Mouse (Mus musculus): ENCODE measurements at regions not wholly inside any gene's neighbourhood (a gene's known extent, or its start where the extent isn't known, plus 50 kb on each side); places are given as distances from the start of the nearest gene placed in this dataset.

DNA sequence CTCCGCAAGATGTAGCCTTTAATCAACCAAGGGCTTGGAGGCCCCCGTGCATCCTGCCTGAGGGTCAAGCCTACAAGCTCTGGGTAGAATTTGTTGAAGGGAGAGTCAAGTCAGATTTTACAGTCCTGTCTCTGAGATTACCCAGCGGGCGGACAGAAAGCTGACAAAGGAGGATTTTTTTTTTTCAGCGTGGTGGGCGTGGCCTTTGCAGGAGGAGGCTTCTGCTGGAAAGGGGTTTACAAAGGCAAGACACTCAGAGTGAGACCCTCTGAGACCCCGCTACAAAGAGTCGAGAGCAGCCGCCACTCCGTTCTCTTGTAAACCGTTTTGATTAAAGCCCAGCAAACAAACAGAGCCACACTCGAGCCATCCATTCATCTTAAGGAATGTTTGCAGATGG, 92.1 kb upstream of the Dynlrb2 start:
- H3K9ac ChIP-seq (replicated peaks; ENCODE audit: low read length), result no peak overlapping the region
- no peaks in the 10 kb centered on the region for H3K27me3 ChIP-seq (ENCODE audit: control insufficient read depth, insufficient read depth, low read length)
- ATAC-seq (ENCODE audit: low FRiP score, low TSS enrichment) (no peak), DNase-seq (peak; percentile 65)
- H3K27ac ChIP-seq (replicated peaks; ENCODE audit: low read depth, low read length), result no peak overlapping the region
- peaks cover 9% of the 10 kb centered on the region for H3K4me1 ChIP-seq (ENCODE audit: control insufficient read depth, insufficient read depth, low read length)
- H3K9me3 ChIP-seq (ENCODE audit: control insufficient read depth, low read length), result no peaks in the 10 kb centered on the region
- WGBS, result 6% methylated on average over 12 of the region's 12 CpGs
- H3K4me3 ChIP-seq (replicated peaks; ENCODE audit: low read depth, low read length), result no peak overlapping the region
- H3K36me3 ChIP-seq (ENCODE audit: control insufficient read depth, insufficient read depth, low read length), result no peaks in the 10 kb centered on the region
- peak overlapping the region; percentile 44 for H3K4me2 ChIP-seq (ENCODE audit: low read length)

DNA sequence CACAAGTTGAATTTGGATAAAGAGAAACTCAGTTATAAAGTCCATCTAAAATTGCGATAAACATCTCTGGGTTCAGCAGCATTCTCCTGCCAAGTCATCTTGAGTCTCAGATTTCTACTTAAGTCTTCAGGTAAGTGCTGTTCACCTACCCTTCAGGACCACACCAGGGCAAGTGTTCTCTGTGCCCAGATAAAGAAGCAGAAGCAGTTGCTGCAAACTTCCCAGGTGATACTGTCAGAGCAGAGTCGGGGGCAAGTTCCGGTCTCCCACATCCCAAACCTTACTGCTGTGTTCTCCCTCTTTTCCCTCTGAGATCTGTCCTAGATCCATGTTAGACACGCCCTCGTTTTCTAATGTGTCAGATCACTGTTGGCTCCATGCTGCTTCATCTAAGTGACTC, 94.7 kb upstream of the Dynlrb2 start:
- H3K4me2 ChIP-seq (ENCODE audit: low read length), result no peak overlapping the region
- H3K4me3 ChIP-seq (replicated peaks; ENCODE audit: low read depth, low read length), result no peak overlapping the region
- no peak for ATAC-seq (ENCODE audit: low FRiP score, low TSS enrichment)
- H3K9ac ChIP-seq (replicated peaks; ENCODE audit: low read length), result no peak overlapping the region
- no peaks in the 10 kb centered on the region for H3K36me3 ChIP-seq (ENCODE audit: control insufficient read depth, insufficient read depth, low read length)
- DNase-seq, result no peak
- H3K4me1 ChIP-seq (ENCODE audit: control insufficient read depth, insufficient read depth, low read length), result peaks cover 9% of the 10 kb centered on the region
- WGBS, result 82% methylated on average over 5 of the region's 5 CpGs
- H3K27me3 ChIP-seq (ENCODE audit: control insufficient read depth, insufficient read depth, low read length), result no peaks in the 10 kb centered on the region
- no peak overlapping the region for H3K27ac ChIP-seq (replicated peaks; ENCODE audit: low read depth, low read length)
- H3K9me3 ChIP-seq (ENCODE audit: control insufficient read depth, low read length), result no peaks in the 10 kb centered on the region

DNA sequence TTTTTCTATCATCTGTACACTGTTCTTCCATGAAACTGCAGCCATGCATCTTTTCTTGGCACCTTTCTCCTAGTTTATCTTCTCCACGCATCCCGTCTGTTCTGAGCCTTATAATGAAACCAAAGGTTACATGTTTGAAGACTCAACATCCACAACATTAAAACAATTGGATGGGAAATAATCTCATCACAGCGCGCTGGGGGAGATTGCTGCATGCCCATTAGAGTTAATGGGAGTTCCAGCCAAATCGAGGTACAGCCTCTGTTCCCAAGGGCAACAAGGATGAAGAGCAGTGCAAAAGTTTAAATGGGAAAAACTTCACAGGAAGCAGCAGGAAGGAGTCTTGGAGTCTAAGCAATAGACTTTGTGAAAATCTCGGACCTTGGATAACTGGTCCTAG, 95.8 kb upstream of the Dynlrb2 start:
- H3K9me3 ChIP-seq (ENCODE audit: control insufficient read depth, low read length), result no peaks in the 10 kb centered on the region
- H3K36me3 ChIP-seq (ENCODE audit: control insufficient read depth, insufficient read depth, low read length), result no peaks in the 10 kb centered on the region
- no peak overlapping the region for H3K27ac ChIP-seq (replicated peaks; ENCODE audit: low read depth, low read length)
- H3K4me1 ChIP-seq (ENCODE audit: control insufficient read depth, insufficient read depth, low read length), result peaks cover 9% of the 10 kb centered on the region
- no peak overlapping the region for H3K9ac ChIP-seq (replicated peaks; ENCODE audit: low read length)
- H3K4me3 ChIP-seq (replicated peaks; ENCODE audit: low read depth, low read length), result no peak overlapping the region
- DNase-seq, result no peak
- WGBS, result 90% methylated on average over 6 of the region's 6 CpGs
- H3K27me3 ChIP-seq (ENCODE audit: control insufficient read depth, insufficient read depth, low read length), result no peaks in the 10 kb centered on the region
- no peak for ATAC-seq (ENCODE audit: low FRiP score, low TSS enrichment)
- H3K4me2 ChIP-seq (ENCODE audit: low read length), result no peak overlapping the region

DNA sequence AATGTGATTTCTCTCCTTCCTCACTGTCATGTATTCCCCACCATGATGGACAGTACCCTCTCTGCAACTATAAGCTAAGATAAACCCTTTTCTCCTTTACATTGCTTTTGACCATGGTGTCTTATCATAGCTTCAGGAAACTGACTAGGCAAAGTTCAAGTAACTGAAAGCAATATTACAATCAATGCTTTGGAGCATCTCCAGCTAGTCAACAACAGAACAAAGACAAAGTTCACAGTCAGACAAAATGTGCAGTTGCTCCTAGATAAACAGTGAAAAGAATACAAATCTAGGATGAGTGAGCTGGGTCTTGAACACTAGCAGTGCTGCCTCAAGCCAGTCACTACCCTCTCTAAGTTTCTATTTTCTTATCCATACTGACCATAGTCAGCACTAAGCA, 100.2 kb upstream of the Dynlrb2 start:
- Histone ChIP-seq H3K27ac (replicated peaks; ENCODE audit: low read depth, low read length) (no peak overlapping the region), H3K4me3 (replicated peaks; ENCODE audit: low read depth, low read length) (no peak overlapping the region), H3K4me1 (ENCODE audit: control insufficient read depth, insufficient read depth, low read length) (no peaks in the 10 kb centered on the region), H3K27me3 (ENCODE audit: control insufficient read depth, insufficient read depth, low read length) (no peaks in the 10 kb centered on the region), H3K36me3 (ENCODE audit: control insufficient read depth, insufficient read depth, low read length) (no peaks in the 10 kb centered on the region), H3K9me3 (ENCODE audit: control insufficient read depth, low read length) (no peaks in the 10 kb centered on the region), H3K9ac (replicated peaks; ENCODE audit: low read length) (no peak overlapping the region), H3K4me2 (ENCODE audit: low read length) (no peak overlapping the region)
- no peak for ATAC-seq (ENCODE audit: low FRiP score, low TSS enrichment)
- DNase-seq, result no peak

DNA sequence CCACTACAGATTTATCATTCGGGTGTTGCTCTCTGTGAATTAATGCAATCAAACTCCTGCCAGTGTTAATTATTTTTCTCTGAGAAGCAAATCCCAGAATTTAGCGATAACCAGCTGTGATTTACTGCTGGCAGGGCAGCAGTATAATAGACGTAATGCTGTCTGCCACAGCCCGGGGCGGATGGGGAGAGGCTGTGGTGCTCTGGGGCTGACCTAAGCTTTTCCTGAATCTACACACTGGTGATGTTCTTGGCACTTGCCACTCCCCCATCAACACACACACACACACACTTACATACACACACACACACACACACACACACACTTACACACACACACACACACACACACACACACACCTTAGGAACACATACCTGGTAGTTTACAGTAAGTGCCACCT, 101.4 kb upstream of the Dynlrb2 start:
- Histone ChIP-seq H3K27me3 (ENCODE audit: control insufficient read depth, insufficient read depth, low read length) (no peaks in the 10 kb centered on the region), H3K9me3 (ENCODE audit: control insufficient read depth, low read length) (no peaks in the 10 kb centered on the region), H3K4me1 (ENCODE audit: control insufficient read depth, insufficient read depth, low read length) (no peaks in the 10 kb centered on the region), H3K4me2 (ENCODE audit: low read length) (no peak overlapping the region), H3K4me3 (replicated peaks; ENCODE audit: low read depth, low read length) (no peak overlapping the region), H3K27ac (replicated peaks; ENCODE audit: low read depth, low read length) (no peak overlapping the region), H3K9ac (replicated peaks; ENCODE audit: low read length) (no peak overlapping the region), H3K36me3 (ENCODE audit: control insufficient read depth, insufficient read depth, low read length) (no peaks in the 10 kb centered on the region)
- no peak for DNase-seq
- WGBS, result 67% methylated on average over 5 of the region's 5 CpGs
- no peak for ATAC-seq (ENCODE audit: low FRiP score, low TSS enrichment)

DNA sequence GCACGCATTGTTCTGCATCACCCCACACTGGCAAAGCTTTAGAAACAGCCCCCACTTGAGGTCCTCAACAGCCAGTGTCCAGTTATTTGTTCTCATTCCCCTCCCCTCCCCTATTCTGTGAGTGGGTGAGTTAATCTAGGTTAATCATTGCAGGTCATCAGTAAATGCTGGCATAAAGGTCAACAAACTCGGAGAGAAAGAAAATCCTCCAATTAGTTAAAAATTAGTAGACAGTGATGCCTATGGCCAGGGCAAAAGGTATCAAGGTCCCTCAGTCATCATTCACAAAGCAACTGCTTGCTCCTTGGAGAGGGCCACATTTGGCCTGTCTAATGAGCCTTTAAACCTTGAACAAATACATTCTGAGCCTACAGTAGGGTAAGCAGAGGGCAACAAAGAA, 105.3 kb upstream of the Dynlrb2 start:
- H3K4me2 ChIP-seq (ENCODE audit: low read length), result no peak overlapping the region
- no peaks in the 10 kb centered on the region for H3K9me3 ChIP-seq (ENCODE audit: control insufficient read depth, low read length)
- H3K27me3 ChIP-seq (ENCODE audit: control insufficient read depth, insufficient read depth, low read length), result no peaks in the 10 kb centered on the region
- H3K9ac ChIP-seq (replicated peaks; ENCODE audit: low read length), result no peak overlapping the region
- WGBS, result 79% methylated on average over 2 of the region's 2 CpGs
- no peak for ATAC-seq (ENCODE audit: low FRiP score, low TSS enrichment)
- no peaks in the 10 kb centered on the region for H3K4me1 ChIP-seq (ENCODE audit: control insufficient read depth, insufficient read depth, low read length)
- no peak overlapping the region for H3K27ac ChIP-seq (replicated peaks; ENCODE audit: low read depth, low read length)
- no peaks in the 10 kb centered on the region for H3K36me3 ChIP-seq (ENCODE audit: control insufficient read depth, insufficient read depth, low read length)
- no peak overlapping the region for H3K4me3 ChIP-seq (replicated peaks; ENCODE audit: low read depth, low read length)
- DNase-seq, result no peak

DNA sequence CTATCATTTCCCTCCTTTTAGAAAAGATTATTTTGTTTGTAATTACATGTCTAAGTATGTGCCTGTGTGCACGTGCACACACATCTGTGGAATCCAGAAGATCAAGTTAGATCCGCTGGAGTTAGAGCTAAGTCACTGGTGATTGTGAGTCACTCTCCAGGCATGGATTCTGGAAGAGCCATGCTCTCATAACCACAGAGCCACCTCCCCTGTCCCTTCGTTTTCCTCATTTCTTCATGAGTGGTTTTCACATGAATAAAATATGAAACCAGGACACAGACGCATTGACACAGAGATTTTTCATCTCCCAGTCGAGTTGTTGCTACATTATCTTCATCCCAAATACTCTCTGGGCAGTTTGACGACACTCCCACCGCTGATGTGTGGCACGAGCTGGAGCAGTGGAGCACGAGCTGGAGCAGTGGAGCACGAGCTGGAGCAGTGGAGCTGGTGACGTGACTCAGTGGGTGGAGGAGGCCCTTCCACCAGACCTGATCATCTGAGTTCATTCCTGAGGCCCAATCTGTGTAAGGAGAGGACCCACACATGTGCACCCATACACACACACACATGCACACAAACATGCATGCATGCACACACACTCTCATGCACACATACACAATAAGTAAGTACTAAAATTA, 106.1 kb upstream of the Dynlrb2 start:
- H3K9me3 ChIP-seq (ENCODE audit: control insufficient read depth, low read length), result no peaks in the 10 kb centered on the region
- H3K4me3 ChIP-seq (replicated peaks; ENCODE audit: low read depth, low read length), result no peak overlapping the region
- no peaks in the 10 kb centered on the region for H3K4me1 ChIP-seq (ENCODE audit: control insufficient read depth, insufficient read depth, low read length)
- no peaks in the 10 kb centered on the region for H3K36me3 ChIP-seq (ENCODE audit: control insufficient read depth, insufficient read depth, low read length)
- 69% methylated on average over 11 of the region's 11 CpGs for WGBS
- H3K27ac ChIP-seq (replicated peaks; ENCODE audit: low read depth, low read length), result no peak overlapping the region
- H3K4me2 ChIP-seq (ENCODE audit: low read length), result no peak overlapping the region
- no peak overlapping the region for H3K9ac ChIP-seq (replicated peaks; ENCODE audit: low read length)
- H3K27me3 ChIP-seq (ENCODE audit: control insufficient read depth, insufficient read depth, low read length), result no peaks in the 10 kb centered on the region
- DNase-seq (no peak), ATAC-seq (ENCODE audit: low FRiP score, low TSS enrichment) (no peak)

DNA sequence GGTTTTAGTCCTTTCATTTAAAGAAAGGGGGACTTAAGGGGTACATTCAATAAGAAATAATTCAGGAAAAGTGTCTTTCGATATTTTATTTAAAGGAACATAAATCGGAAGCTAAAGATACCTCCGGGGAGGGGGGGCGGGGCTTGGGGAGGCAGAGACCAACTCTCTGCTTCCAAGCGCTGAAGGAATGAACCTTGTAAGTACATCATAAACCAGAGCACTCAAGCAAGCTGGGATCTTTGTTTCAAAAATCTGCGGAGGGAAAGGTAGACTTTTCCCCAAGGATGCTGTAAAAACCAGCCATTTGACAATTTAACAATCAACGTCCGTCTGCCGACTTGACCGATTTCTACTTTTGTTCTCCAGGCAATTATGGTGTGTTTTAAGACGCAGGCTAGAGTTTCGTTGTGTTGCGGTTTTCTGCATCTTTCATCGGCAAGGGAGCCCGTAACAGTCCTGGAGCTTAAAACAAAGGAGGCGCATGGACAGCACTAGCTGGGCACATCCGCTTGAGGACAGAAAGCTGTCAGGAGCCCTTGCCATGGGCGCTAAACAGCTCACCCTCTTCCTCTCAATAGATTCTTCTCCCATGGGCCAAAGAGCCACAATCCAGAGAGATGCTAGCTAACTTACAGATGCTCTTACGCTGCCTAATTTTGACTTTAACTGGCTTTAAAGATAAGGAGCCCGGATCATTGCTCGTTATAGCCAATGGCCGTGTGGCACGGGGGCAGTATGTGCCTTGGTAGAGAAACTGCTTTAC, 119.4 kb upstream of the Dynlrb2 start:
- H3K36me3 ChIP-seq (ENCODE audit: control insufficient read depth, insufficient read depth, low read length), result no peaks in the 10 kb centered on the region
- DNase-seq (no peak), ATAC-seq (ENCODE audit: low FRiP score, low TSS enrichment) (no peak)
- H3K27me3 ChIP-seq (ENCODE audit: control insufficient read depth, insufficient read depth, low read length), result no peaks in the 10 kb centered on the region
- H3K9ac ChIP-seq (replicated peaks; ENCODE audit: low read length), result no peak overlapping the region
- no peaks in the 10 kb centered on the region for H3K4me1 ChIP-seq (ENCODE audit: control insufficient read depth, insufficient read depth, low read length)
- no peak overlapping the region for H3K4me3 ChIP-seq (replicated peaks; ENCODE audit: low read depth, low read length)
- H3K9me3 ChIP-seq (ENCODE audit: control insufficient read depth, low read length), result peaks cover 5% of the 10 kb centered on the region; the same call in 1 of the 2 replicates
- H3K4me2 ChIP-seq (ENCODE audit: low read length), result no peak overlapping the region
- WGBS, result 89% methylated on average over 23 of the region's 23 CpGs
- no peak overlapping the region for H3K27ac ChIP-seq (replicated peaks; ENCODE audit: low read depth, low read length)

DNA sequence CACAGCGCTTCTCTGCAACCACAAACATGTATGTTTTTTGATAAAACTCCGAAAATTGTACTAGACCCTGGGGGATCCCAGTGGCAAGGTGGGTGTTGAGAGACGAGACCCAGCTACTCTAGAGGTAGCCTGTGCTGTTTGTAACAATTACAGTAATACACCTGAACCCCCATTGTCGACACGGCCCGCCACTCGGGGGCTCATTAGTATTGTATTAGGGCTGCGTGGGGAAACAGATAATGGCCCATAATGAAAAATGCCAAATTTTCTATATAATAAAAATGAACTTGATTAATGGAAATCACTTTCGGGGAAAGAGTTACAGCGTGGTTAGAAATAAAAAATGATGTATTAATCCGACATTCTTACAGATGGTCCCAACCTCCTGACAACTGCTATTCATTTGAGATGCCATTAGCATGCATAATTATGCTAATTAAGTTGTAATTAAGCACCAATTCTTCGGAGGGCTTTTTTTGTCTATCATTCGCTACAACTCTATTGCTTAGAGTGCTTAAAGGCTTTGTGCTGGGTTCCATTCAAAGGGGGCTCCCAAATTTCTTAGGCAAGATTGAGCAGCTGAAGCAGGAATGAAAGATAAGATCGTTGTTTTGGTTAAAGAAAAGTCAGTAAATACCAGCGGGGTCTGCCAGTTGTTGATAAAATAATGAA, 120.2 kb upstream of the Dynlrb2 start:
- Histone ChIP-seq H3K4me3 (replicated peaks; ENCODE audit: low read depth, low read length) (no peak overlapping the region), H3K27ac (replicated peaks; ENCODE audit: low read depth, low read length) (no peak overlapping the region)

More for the DNA sequence above, 120.2 kb upstream of the Dynlrb2 start:
- ATAC-seq (ENCODE audit: low FRiP score, low TSS enrichment) (no peak), DNase-seq (peak; percentile 46)
- Histone ChIP-seq H3K36me3 (ENCODE audit: control insufficient read depth, insufficient read depth, low read length) (no peaks in the 10 kb centered on the region), H3K27me3 (ENCODE audit: control insufficient read depth, insufficient read depth, low read length) (no peaks in the 10 kb centered on the region), H3K4me1 (ENCODE audit: control insufficient read depth, insufficient read depth, low read length) (no peaks in the 10 kb centered on the region), H3K9me3 (ENCODE audit: control insufficient read depth, low read length) (peaks cover 3% of the 10 kb centered on the region; the same call in 1 of the 2 replicates), H3K9ac (replicated peaks; ENCODE audit: low read length) (no peak overlapping the region), H3K4me2 (ENCODE audit: low read length) (no peak overlapping the region)
- WGBS, result 61% methylated on average over 15 of the region's 15 CpGs

All from midbrain, embryonic 14.5 days (tissue).